Mouse (Mus musculus) hindbrain, embryonic 10.5 days (tissue): ENCODE measurements around the gene Hectd3. TPM values are rescaled to one million over a fixed set of nuclear protein-coding genes. Genes with fewer than 3 reads are reported as not detected.

Experiments used
- DNase-seq: peaks from one replicate; pipeline ENCODE4 v3.0.0-alpha.2; 2017; ENCODE audit warnings: low spot score
- H3K27ac ChIP-seq: fragments of 300-500 bp; sonication (generic); 2 replicates; pipeline ENCODE4 v1.5.1; 2016; ENCODE audit warnings: mild to moderate bottlenecking, moderate library complexity
- H3K27me3 ChIP-seq: fragments of 300-500 bp; sonication (generic); 2 replicates; pipeline ENCODE4 v1.6.1; 2016; ENCODE audit warnings: mild to moderate bottlenecking; ENCODE audit not compliant: poor library complexity, insufficient read depth, severe bottlenecking
- H3K36me3 ChIP-seq: fragments of 300-500 bp; sonication (generic); 2 replicates; pipeline ENCODE4 v1.6.1; 2016; ENCODE audit warnings: mild to moderate bottlenecking, moderate library complexity
- H3K4me1 ChIP-seq: fragments of 300-500 bp; sonication (generic); replicated peaks from 2 replicates; pipeline ENCODE4 v1.6.1; 2016; ENCODE audit warnings: mild to moderate bottlenecking
- H3K4me3 ChIP-seq: fragments of 300-500 bp; sonication (generic); 2 replicates; pipeline ENCODE4 v1.5.1; 2016; ENCODE audit warnings: mild to moderate bottlenecking, moderate library complexity
- H3K9me3 ChIP-seq: fragments of 300-500 bp; sonication (generic); 2 replicates; pipeline ENCODE4 v1.6.1; 2016; ENCODE audit warnings: mild to moderate bottlenecking, moderate library complexity
- WGBS: fragments of 180-500 bp; shearing (Covaris S2); methylation state at CpG from one replicate; pipeline ENCODE4 v1.1.7; 2016; 5-methylcytosine and 5-hydroxymethylcytosine counted together
- polyA plus RNA-seq: library from polyadenylated mRNA; unstranded; fragments of >200 nt; fragmentation: Nextera tagmentation; extraction: Ambion mirVana; gene quantifications from 2 replicates; pipeline ENCODE4 v1.2.1, GENCODE M21; 2016

The Hectd3 gene
- 11.3 and 15.4 TPM in 2 replicates for polyA plus RNA-seq

DNA sequence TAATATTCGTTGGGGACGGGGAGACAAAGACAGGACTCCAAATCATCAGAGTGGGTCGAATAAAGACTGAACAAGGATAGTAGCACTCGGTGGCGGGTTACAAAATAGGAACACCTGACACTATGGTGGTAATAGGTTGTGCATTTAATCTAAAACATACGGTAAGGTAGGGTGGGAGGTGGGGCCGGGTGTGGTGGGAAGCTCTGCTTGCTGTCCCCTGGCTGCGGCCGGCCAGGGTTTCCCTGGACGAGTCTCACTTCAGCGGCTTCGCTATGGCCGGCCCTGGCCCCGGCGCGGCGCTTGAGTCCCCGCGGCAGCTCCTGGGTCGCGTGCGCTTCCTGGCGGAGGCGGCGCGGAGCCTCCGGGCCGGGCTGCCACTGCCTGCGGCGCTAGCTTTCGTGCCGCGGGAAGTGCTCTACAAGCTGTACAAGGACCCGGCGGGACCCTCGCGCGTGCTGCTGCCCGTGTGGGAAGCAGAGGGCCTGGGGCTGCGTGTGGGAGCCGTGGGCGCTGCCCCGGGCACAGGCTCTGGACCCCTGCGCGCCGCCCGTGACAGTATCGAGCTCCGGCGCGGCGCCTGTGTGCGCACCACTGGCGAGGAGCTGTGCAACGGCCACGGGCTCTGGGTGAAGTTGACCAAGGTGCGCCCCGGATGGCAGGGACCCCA lies at the start of gene Hectd3:
Gene Hectd3 (plus strand): TSS at position 187 of the 667 bp plus-strand sequence.
- Histone ChIP-seq H3K36me3 (peaks cover 29% of the 10 kb centered on the region), H3K4me3 (peak within 1 kb of the TSS; percentile 90), H3K27me3 (peaks cover 11% of the 10 kb centered on the region), H3K9me3 (no peaks in the 10 kb centered on the region), H3K27ac (peak within 1 kb of the TSS; percentile 85), H3K4me1 (peaks cover 36% of the 10 kb centered on the region)
- WGBS = under 1% methylated on average over 58 of the region's 58 CpGs
- peak; percentile 79 for DNase-seq

DNA sequence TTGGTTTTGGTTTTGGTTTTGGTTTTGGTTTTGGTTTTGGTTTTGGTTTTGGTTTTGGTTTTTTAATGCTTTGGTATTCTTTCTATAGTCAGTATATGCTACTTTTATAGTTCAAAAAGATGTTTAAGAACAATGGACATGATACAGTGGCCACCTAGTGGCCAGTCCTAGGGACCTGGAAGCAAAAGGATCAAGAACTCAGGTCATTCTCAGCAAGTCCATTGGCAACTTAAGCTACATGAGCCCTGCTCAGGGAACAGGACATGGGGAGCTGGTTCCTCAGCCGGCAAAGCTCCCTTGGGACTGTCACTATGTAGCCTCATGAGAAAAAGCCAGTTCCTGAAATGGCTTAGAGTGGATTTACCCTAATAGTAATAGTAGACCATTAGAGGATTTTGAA lies 43.5 kb upstream of the Hectd3 start:
- H3K36me3 ChIP-seq = peaks cover 11% of the 10 kb centered on the region
- no peaks in the 10 kb centered on the region for H3K27me3 ChIP-seq
- no peaks in the 10 kb centered on the region for H3K9me3 ChIP-seq
- peak; percentile 13 for DNase-seq
- H3K4me3 ChIP-seq = no peak overlapping the region
- 57% methylated on average over 1 of the region's 1 CpGs for WGBS
- H3K4me1 ChIP-seq = no peaks in the 10 kb centered on the region
- no peak overlapping the region for H3K27ac ChIP-seq

DNA sequence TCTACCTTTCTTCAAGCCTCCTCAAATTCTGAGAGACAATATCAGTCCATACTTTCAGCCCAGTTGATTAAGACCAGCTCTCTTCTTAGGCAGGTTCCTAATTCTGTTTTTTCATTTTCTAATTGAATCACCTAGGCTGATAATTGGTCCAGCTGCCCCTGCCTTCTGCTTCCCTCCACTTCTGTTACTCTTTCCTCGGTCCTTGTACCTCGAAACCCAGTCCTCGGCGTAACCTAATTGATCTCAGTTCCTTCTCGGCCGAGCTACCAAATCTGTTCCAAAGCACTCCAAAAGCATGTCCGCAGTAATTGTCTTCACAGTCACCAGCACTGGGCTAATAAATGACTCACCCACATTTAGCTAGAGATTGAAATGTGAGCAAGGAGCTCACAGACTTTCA lies 40.2 kb upstream of the Hectd3 start:
- no peak overlapping the region for H3K4me3 ChIP-seq
- DNase-seq = no peak
- no peaks in the 10 kb centered on the region for H3K4me1 ChIP-seq
- H3K36me3 ChIP-seq = peaks cover 18% of the 10 kb centered on the region
- H3K27ac ChIP-seq = no peak overlapping the region
- no peaks in the 10 kb centered on the region for H3K27me3 ChIP-seq
- 88% methylated on average over 7 of the region's 7 CpGs for WGBS
- no peaks in the 10 kb centered on the region for H3K9me3 ChIP-seq

DNA sequence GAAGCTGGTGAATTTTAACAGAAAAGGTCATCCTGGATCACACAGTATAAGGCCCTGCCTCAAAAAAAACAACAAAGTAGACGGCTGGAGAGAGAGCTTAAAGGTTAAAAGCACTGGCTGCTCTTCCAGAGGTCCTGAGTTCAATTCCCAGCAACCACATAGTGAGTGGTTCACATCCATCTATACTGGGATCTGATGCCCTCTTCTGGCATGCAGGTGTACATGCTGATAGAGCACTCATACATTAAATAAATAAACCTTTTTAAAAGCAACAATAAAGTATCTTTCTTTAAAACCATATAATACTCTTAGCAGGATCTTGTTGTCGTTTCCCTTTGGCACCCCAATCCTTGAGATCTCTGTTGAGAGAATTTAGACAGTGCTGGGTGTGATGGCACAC lies 18.6 kb upstream of the Hectd3 start:
- 72% methylated on average over 2 of the region's 2 CpGs for WGBS
- Histone ChIP-seq H3K9me3 (no peaks in the 10 kb centered on the region), H3K27me3 (no peaks in the 10 kb centered on the region), H3K4me1 (no peaks in the 10 kb centered on the region), H3K27ac (no peak overlapping the region), H3K36me3 (peaks cover 84% of the 10 kb centered on the region), H3K4me3 (no peak overlapping the region)
- DNase-seq = no peak

DNA sequence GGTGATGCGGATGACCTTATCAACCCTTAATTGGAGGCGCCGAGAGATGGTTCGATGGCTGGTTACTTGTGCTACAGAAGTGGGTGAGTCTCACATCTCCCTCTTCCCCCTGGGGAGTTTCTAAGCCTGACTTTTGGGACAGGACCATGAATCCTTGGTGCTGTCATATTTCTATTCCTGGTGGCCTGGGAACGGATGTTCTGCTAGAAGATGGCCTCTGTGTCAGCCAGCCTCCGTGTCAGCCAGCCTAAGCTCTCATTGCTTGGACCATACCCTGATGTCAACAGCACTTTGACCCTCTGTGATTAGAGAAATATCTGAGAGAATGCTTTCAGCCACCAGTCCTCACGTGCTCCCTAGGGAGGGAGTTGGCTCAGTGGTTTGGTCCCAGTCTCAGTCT lies 9.4 kb upstream of the Hectd3 start:
- H3K27ac ChIP-seq = no peak overlapping the region
- WGBS = 95% methylated on average over 7 of the region's 7 CpGs
- no peak for DNase-seq
- no peaks in the 10 kb centered on the region for H3K4me1 ChIP-seq
- H3K9me3 ChIP-seq = no peaks in the 10 kb centered on the region
- no peak overlapping the region for H3K4me3 ChIP-seq
- H3K27me3 ChIP-seq = no peaks in the 10 kb centered on the region
- H3K36me3 ChIP-seq = peaks cover 77% of the 10 kb centered on the region

DNA sequence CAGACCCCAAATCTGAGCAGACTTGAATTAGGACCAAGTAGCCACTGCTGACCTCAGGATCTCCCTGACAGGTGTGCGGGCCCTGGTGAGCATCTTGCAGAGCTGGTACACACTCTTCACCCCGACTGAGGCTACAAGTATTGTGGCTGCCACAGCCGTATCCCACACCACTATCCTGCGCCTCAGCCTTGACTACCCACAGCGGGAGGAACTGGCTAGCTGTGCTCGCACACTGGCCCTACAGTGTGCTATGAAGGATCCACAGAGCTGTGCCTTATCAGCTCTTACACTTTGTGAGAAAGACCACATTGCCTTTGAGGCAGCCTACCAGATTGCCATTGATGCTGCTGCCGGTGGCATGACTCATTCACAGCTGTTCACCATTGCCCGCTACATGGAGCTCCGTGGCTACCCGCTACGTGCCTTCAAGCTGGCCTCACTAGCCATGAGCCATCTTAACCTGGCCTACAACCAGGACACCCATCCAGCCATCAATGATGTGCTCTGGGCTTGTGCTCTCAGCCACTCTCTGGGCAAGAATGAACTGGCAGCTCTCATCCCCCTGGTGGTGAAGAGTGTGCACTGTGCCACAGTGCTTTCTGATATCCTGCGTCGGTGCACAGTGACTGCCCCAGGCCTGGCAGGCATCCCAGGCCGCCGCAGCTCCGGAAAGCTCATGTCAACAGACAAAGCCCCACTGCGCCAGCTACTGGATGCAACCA lies 8.6 kb upstream of the Hectd3 start:
- H3K4me3 ChIP-seq = no peak overlapping the region
- peaks cover 70% of the 10 kb centered on the region for H3K36me3 ChIP-seq
- 67% methylated on average over 17 of the region's 17 CpGs for WGBS

DNA sequence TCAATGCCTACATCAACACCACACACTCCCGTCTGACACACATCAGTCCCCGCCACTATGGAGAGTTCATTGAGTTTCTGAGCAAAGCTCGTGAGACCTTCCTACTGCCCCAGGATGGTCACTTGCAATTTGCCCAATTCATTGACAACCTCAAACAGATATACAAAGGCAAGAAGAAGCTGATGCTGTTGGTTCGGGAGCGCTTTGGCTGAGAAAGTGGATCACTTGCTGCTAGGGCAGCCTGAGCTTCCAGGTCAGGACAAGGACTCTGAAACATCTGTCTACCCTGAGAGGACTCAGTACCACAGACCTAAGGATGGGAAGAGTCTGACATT lies 8.0 kb upstream of the Hectd3 start:
- no peaks in the 10 kb centered on the region for H3K27me3 ChIP-seq
- no peak overlapping the region for H3K4me3 ChIP-seq
- DNase-seq = no peak
- H3K27ac ChIP-seq = no peak overlapping the region
- 79% methylated on average over 5 of the region's 5 CpGs for WGBS
- H3K36me3 ChIP-seq = peaks cover 65% of the 10 kb centered on the region
- H3K4me1 ChIP-seq = no peaks in the 10 kb centered on the region
- H3K9me3 ChIP-seq = no peaks in the 10 kb centered on the region

More for the DNA sequence above, 8.6 kb upstream of the Hectd3 start:
- Histone ChIP-seq H3K9me3 (no peaks in the 10 kb centered on the region), H3K4me1 (no peaks in the 10 kb centered on the region), H3K27ac (no peak overlapping the region), H3K27me3 (no peaks in the 10 kb centered on the region)
- DNase-seq = peak; percentile 67

DNA sequence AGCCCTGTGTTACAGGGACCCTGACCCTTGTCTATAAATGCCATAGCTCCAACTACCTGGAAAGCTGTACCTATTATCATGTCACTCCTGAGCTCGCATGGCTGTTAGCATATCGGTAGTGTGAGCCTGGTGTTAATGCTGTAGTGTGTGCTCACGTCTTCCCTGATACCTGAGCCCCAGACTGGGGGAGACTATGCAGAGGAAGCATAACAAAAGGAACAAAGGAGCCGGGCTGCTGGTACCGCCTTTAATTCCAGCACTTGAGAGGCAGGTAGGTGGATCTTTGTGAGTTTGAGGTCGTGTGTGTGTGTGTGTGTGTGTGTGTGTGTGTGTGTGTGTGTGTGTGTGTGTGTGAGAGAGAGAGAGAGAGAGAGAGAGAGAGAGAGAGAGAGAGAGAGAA lies 5.4 kb upstream of the Hectd3 start:
- H3K36me3 ChIP-seq = peaks cover 61% of the 10 kb centered on the region
- H3K9me3 ChIP-seq = no peaks in the 10 kb centered on the region
- peaks cover 15% of the 10 kb centered on the region for H3K4me1 ChIP-seq
- DNase-seq = no peak
- H3K4me3 ChIP-seq = no peak overlapping the region
- H3K27me3 ChIP-seq = no peaks in the 10 kb centered on the region
- 62% methylated on average over 6 of the region's 6 CpGs for WGBS
- H3K27ac ChIP-seq = no peak overlapping the region

DNA sequence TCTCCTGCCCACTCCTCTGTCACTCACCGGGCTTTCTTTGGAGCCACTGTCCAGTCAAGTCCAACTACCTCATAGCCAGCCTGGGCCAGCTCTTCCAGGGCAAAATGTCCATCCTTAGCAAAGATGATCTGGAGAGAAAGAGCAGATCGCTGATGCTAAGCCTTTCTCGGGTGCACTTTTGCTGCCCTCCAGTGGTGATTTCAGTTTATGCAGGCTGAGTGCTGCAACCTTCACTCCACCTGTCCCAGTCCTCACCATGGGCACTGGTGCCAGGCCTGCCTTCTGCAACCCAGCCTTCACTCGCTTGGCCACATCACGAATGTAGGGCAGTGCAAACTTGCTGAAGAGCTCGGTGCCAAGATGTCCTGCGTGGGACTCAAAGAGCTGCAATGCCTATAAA lies 3.8 kb upstream of the Hectd3 start:
- H3K36me3 ChIP-seq = peaks cover 45% of the 10 kb centered on the region
- H3K9me3 ChIP-seq = no peaks in the 10 kb centered on the region
- peak; percentile 81 for DNase-seq
- H3K27me3 ChIP-seq = 0 out of 2 replicates have a peak, but pooled peaks cover 3% of the 10 kb centered on the region
- WGBS = 15% methylated on average over 7 of the region's 7 CpGs
- H3K4me3 ChIP-seq = no peak overlapping the region; the same call in 1 of the 2 replicates
- no peak overlapping the region for H3K27ac ChIP-seq
- H3K4me1 ChIP-seq = peaks cover 30% of the 10 kb centered on the region

DNA sequence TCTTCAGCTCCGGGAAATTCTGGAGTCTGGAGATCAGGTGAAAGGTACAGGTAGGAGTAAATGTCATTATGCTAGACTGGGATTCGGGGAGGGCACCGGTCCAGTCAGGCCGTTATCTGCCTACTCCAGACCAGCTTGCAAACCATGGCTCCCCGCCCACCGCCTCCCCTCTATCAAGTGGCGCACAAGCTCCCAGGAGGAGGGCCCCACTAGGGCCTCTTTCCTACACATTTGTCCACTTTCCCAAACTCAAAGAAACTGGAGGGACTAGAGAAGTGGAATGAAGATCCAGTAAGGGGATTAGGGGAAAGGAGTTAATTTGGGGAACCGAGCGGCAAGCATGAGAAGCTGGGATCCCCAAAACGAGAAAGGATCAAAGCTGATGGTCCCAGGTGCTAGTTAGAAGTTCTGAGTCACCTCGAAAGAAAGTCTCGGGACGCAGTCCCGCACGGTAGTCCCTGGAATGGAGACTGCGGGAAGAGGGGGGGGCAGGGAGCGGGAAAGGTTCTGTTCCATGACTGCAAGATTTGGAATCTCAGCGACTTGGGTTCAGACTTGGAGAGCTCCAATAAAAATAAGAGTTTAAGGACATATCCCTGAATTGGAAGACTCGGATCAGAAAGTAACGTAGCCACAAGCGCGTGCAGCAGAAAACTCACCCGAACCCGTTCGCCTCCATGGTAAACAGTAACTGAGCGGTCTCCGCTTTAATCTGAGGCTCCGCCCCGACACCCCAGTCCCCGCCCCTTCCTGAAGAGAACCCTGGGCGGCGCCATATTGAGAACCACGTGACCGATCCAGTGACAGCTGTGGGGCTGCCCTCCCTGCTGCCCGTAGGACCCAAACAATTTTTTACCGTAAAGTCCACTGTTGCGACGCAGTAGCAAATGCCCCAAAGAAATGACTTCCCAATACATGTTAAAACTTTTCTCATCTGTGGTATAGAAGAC lies 1.2 kb upstream of the Hectd3 start, which contains the start of gene Urod:
Gene Urod (minus strand): TSS at position 742 of the 950 bp plus-strand sequence.
- H3K4me3 ChIP-seq = peak within 1 kb of the TSS; percentile 90
- H3K9me3 ChIP-seq = no peaks in the 10 kb centered on the region
- WGBS = 1% methylated on average over 38 of the region's 38 CpGs
- DNase-seq = peak; percentile 94
- peak within 1 kb of the TSS; percentile 85 for H3K27ac ChIP-seq
- H3K27me3 ChIP-seq = peaks cover 11% of the 10 kb centered on the region
- peaks cover 29% of the 10 kb centered on the region for H3K36me3 ChIP-seq
- peaks cover 36% of the 10 kb centered on the region for H3K4me1 ChIP-seq

DNA sequence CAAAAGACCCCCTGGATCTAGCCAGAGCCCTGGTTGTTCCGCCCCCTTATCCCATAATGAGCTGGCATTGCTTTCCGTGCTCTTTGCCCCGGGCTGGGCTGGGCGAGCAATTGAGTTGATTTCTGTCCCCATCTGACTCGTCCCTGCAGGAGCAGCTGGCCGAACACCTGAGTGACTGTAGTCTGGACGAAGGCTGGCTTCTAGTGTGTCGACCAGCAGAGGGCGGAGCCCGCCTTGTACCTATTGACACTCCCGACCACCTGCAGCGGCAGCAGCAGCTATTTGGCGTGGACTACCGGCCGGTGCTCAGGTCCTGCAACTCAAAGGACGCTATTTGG lies 650 bp downstream of the Hectd3 start:
- Histone ChIP-seq H3K4me3 (peak overlapping the region; percentile 90), H3K36me3 (peaks cover 29% of the 10 kb centered on the region), H3K27ac (peak overlapping the region; percentile 85), H3K27me3 (peaks cover 11% of the 10 kb centered on the region), H3K9me3 (no peaks in the 10 kb centered on the region), H3K4me1 (peaks cover 36% of the 10 kb centered on the region)
- under 1% methylated on average over 16 of the region's 16 CpGs for WGBS
- peak; percentile 37 for DNase-seq

DNA sequence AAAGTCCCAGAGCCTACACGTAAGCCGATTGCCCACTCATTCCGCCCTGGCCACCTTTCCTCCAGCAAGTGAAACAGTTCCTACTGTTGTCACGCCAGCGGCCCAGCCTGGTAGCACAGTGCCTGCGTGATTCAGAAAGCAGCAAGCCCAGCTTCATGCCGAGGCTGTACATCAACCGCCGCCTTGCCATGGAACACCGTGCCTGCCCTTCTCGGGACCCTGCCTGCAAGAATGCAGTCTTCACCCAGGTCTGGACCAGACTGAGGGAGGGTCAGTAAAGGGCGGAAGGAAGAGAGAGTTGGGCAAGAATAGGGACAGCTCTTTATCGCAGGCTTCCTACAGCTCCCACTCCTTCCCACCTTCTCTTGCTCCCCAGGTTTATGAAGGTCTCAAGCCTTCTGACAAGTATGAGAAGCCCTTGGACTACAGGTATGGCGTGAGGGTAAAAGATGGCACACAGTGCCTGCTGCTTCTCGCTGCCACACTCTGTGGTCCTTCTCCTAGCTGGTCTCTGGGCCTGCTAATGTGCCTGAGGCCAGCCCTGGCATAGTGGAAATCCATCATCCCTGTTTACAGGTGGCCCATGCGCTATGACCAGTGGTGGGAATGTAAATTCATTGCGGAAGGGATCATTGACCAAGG lies 4.5 kb downstream of the Hectd3 start:
- Histone ChIP-seq H3K27me3 (peaks cover 23% of the 10 kb centered on the region), H3K4me1 (peaks cover 33% of the 10 kb centered on the region), H3K4me3 (no peak overlapping the region), H3K27ac (no peak overlapping the region), H3K9me3 (no peaks in the 10 kb centered on the region), H3K36me3 (peaks cover 59% of the 10 kb centered on the region)
- no peak for DNase-seq
- 93% methylated on average over 17 of the region's 17 CpGs for WGBS
